Mouse (Mus musculus): ENCODE results near the gene Cers1.

DNA sequence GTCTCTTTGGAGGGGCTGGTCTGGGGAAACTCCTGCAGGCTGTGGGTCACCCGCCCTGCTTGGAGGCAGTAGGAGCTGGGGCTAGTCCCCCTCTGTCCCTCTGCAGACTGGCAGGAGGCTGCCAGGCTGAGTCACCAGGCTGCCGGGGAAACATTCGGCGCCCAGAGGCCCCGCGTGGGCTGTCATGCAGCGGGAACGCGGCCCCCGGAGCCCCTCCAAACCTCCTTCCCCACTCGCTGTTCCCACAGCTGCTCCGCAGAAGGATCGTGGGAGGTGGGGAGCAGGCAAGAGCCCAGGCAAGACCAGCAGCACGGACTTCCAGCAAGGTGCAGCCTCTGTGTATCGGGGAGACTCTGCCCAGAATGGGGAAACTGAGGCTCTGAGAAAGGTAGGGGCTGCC, 37.4 kb upstream of the Cers1 start:
- TF ChIP-seq CTCF (IDR thresholded peaks at IDR 0.05; ENCODE audit: insufficient read depth, low read depth, low read length) (no peak), POLR2A (IDR thresholded peaks at IDR 0.05; ENCODE audit: insufficient read depth, low read depth, low read length) (no peak)
